Mouse (Mus musculus) midbrain, embryonic 10.5 days (tissue): ENCODE data around the gene Rbm18. TPM values are rescaled to one million over a fixed set of nuclear protein-coding genes. Genes with fewer than 3 reads are reported as not detected.
A peak's percentile ranks its signal among the peaks of the same experiment; 100 is the strongest.

Experiments used
- DNase-seq: peaks from one replicate; pipeline ENCODE4 v3.0.0-alpha.2; 2017; ENCODE audit warnings: low spot score
- H3K27ac ChIP-seq: fragments of 300-500 bp; sonication (generic); replicated peaks from 2 replicates; pipeline ENCODE4 v1.5.1; 2016; ENCODE audit warnings: mild to moderate bottlenecking
- H3K27me3 ChIP-seq: fragments of 300-500 bp; sonication (generic); 2 replicates; pipeline ENCODE4 v1.6.1; 2016; ENCODE audit warnings: low read depth, mild to moderate bottlenecking; ENCODE audit not compliant: poor library complexity, severe bottlenecking
- H3K36me3 ChIP-seq: fragments of 300-500 bp; sonication (generic); 2 replicates; pipeline ENCODE4 v1.6.1; 2016; ENCODE audit warnings: mild to moderate bottlenecking, moderate library complexity
- H3K4me1 ChIP-seq: fragments of 300-500 bp; sonication (generic); 2 replicates; pipeline ENCODE4 v1.6.1; 2016
- H3K4me3 ChIP-seq: fragments of 300-500 bp; sonication (generic); 2 replicates; pipeline ENCODE4 v1.5.1; 2016; ENCODE audit warnings: mild to moderate bottlenecking, moderate library complexity
- H3K9me3 ChIP-seq: fragments of 300-500 bp; sonication (generic); replicated peaks from 2 replicates; pipeline ENCODE4 v1.6.1; 2016; ENCODE audit warnings: mild to moderate bottlenecking
- WGBS: fragments of 180-500 bp; shearing (Covaris S2); methylation state at CpG from one replicate; pipeline ENCODE4 v1.1.7; 2016; 5-methylcytosine and 5-hydroxymethylcytosine counted together
- polyA plus RNA-seq: library from polyadenylated mRNA; unstranded; fragments of >200 nt; fragmentation: Nextera tagmentation; extraction: Ambion mirVana; gene quantifications from 2 replicates; pipeline ENCODE4 v1.2.1, GENCODE M21; 2016

Gene Rbm18
- polyA plus RNA-seq, 1 experiment from 2014 or later, result 80.8 TPM

DNA sequence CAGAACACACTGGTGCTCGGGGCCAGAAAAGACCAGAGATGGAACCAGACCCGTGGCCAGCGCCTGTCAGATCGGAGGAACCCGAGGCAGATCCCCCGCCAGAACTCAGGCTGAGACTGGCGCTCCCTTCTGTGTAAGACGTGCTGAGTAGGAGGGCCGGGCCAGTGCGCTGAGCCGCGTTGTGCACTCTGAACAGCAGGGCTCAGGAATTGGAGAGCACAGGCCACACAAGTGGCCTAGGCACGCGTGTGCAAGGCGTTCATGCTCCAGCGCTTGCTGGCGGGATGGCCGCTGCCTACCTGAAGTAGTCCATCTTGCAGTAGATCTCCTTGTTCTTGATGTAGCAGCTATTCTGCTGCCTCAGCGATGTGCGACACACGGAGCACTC lies 34.0 kb downstream of the Rbm18 start:
- Histone ChIP-seq H3K4me1 (peaks cover 46% of the 10 kb centered on the region), H3K27ac (no peak overlapping the region), H3K4me3 (peak overlapping the region; percentile 61), H3K36me3 (no peaks in the 10 kb centered on the region), H3K9me3 (no peaks in the 10 kb centered on the region), H3K27me3 (peaks cover 100% of the 10 kb centered on the region)
- peak; percentile 65 for DNase-seq
- 1% methylated on average over 21 of the region's 21 CpGs for WGBS

- H3K27me3 ChIP-seq, result peaks cover 100% of the 10 kb centered on the region
- H3K9me3 ChIP-seq, result no peaks in the 10 kb centered on the region
- peak overlapping the region; percentile 61 for H3K4me3 ChIP-seq
- H3K27ac ChIP-seq, result no peak overlapping the region
- peaks cover 46% of the 10 kb centered on the region for H3K4me1 ChIP-seq
- no peaks in the 10 kb centered on the region for H3K36me3 ChIP-seq
- DNase-seq, result peak; percentile 46
- WGBS, result 3% methylated on average over 28 of the region's 28 CpGs
Observed at GRCm38 (mm10) chr2:36101866-36102558, 34.6 kb downstream of the Rbm18 start.

DNA sequence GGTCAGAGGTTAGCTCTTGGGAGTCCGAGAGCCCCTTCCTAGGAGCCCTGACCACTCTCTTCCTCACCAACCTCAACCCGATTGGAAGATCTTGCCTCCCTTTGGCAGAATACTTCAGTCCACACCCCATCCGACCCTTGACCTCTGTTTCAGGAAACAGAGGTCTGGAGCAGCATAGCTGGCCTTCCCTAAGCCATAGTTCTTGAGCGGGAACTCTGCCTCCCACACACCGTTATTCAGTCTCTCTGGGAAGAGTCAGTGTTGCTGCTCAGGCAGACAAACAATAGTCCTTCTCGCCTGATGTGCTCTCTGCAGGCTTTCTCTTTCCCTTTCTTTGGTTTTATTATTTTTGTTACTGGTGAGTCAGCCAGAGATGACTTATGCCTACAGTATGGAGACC lies 36.8 kb downstream of the Rbm18 start:
- 2% methylated on average over 6 of the region's 6 CpGs for WGBS
- Histone ChIP-seq H3K27ac (no peak overlapping the region), H3K27me3 (peaks cover 100% of the 10 kb centered on the region), H3K36me3 (no peaks in the 10 kb centered on the region), H3K4me3 (no peak overlapping the region), H3K9me3 (no peaks in the 10 kb centered on the region), H3K4me1 (peaks cover 36% of the 10 kb centered on the region)
- peak; percentile 23 for DNase-seq

- Histone ChIP-seq H3K36me3 (no peaks in the 10 kb centered on the region), H3K27me3 (peaks cover 100% of the 10 kb centered on the region), H3K9me3 (no peaks in the 10 kb centered on the region), H3K4me3 (no peak overlapping the region), H3K27ac (no peak overlapping the region), H3K4me1 (peaks cover 18% of the 10 kb centered on the region)
- WGBS, result 3% methylated on average over 5 of the region's 5 CpGs
- no peak for DNase-seq
Observed at GRCm38 (mm10) chr2:36098021-36098420, 38.6 kb downstream of the Rbm18 start.

DNA sequence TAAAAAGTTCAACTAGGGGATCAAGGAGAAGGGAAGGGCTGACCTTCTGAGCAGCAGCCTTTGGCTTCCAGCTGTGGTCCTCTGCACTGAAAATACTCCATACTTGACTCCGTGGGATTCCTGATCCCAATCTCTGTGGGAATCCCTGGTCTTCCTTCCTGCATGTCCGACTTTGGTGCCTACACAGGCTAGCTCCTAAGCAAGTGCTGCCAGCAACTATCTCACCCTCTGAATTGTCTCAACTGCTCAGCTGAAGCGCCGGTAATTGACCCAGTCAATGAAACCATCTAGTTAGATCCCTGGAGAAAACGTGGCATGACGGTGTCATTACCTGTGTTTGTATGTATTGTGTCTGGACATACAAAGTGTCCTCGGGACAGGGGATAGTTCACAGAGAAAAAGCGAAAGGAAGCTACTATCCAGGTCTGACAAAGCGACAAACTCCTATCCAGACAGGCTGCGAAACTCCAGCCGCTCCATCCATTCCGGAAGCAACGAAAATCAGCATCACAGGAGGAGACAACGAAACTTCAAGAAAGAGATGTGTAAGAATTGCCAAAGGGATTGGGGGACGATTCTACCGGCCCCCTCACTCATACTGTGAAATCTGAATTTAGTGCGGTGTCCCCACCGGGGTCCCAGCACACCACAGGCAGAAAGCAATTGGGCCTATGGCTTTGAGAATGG lies 39.3 kb downstream of the Rbm18 start:
- no peaks in the 10 kb centered on the region for H3K36me3 ChIP-seq
- no peak overlapping the region for H3K4me3 ChIP-seq
- H3K27ac ChIP-seq, result no peak overlapping the region
- H3K4me1 ChIP-seq, result peaks cover 11% of the 10 kb centered on the region
- no peaks in the 10 kb centered on the region for H3K9me3 ChIP-seq
- H3K27me3 ChIP-seq, result peaks cover 100% of the 10 kb centered on the region
- peak; percentile 52 for DNase-seq
- WGBS, result 2% methylated on average over 18 of the region's 18 CpGs

DNA sequence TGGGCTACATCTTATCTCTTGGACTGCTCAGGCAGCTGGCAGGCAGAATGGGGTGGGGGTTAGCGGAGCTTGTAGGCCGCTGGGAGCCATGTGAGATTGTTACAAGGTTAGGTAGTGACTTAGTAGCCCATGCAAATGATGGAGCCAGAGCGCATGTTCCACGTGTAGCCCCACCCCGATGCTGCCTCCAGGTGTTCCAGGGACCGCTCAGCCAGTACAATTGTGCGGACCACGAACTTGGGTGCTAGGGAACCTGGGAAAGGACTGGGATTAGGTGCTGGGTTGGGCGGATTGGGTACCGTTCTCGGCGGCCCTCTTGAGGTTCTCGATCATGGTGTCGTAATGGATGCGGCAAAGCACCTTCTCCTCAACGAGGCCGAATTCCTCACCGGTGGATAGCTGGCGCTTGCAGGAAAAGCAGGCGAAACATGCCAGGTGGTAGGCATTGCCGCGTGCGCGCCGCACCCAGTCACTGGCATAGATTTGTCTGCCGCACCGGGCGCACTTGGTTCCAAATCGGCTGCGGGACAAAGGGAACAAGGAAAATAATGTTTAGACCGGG lies 42.6 kb downstream of the Rbm18 start:
- Histone ChIP-seq H3K4me1 (peaks cover 16% of the 10 kb centered on the region), H3K27me3 (peaks cover 100% of the 10 kb centered on the region), H3K4me3 (no peak overlapping the region), H3K9me3 (no peaks in the 10 kb centered on the region), H3K27ac (no peak overlapping the region), H3K36me3 (no peaks in the 10 kb centered on the region)
- peak; percentile 34 for DNase-seq
- 3% methylated on average over 31 of the region's 31 CpGs for WGBS

- peaks cover 100% of the 10 kb centered on the region for H3K27me3 ChIP-seq
- WGBS, result 8% methylated on average over 7 of the region's 7 CpGs
- DNase-seq, result peak; percentile 25
- H3K36me3 ChIP-seq, result no peaks in the 10 kb centered on the region
- H3K27ac ChIP-seq, result no peak overlapping the region
- H3K4me3 ChIP-seq, result no peak overlapping the region
- peaks cover 16% of the 10 kb centered on the region for H3K4me1 ChIP-seq
- no peaks in the 10 kb centered on the region for H3K9me3 ChIP-seq
Observed at GRCm38 (mm10) chr2:36093301-36093700, 43.3 kb downstream of the Rbm18 start.

GRCm38 (mm10) chr2:36092748-36093147 lies 43.8 kb downstream of the Rbm18 start:
- Histone ChIP-seq H3K27me3 (peaks cover 100% of the 10 kb centered on the region), H3K9me3 (no peaks in the 10 kb centered on the region), H3K27ac (no peak overlapping the region), H3K36me3 (no peaks in the 10 kb centered on the region), H3K4me3 (no peak overlapping the region), H3K4me1 (peaks cover 16% of the 10 kb centered on the region)
- WGBS, result 5% methylated on average over 4 of the region's 4 CpGs
- DNase-seq, result peak; percentile 37

GRCm38 (mm10) chr2:36090853-36091741 lies 45.5 kb downstream of the Rbm18 start:
- Histone ChIP-seq H3K9me3 (no peaks in the 10 kb centered on the region), H3K36me3 (no peaks in the 10 kb centered on the region), H3K27ac (no peak overlapping the region), H3K27me3 (peaks cover 100% of the 10 kb centered on the region), H3K4me1 (peaks cover 16% of the 10 kb centered on the region), H3K4me3 (peak overlapping the region; percentile 62)
- WGBS, result 2% methylated on average over 70 of the region's 70 CpGs
- peak; percentile 87 for DNase-seq

DNA sequence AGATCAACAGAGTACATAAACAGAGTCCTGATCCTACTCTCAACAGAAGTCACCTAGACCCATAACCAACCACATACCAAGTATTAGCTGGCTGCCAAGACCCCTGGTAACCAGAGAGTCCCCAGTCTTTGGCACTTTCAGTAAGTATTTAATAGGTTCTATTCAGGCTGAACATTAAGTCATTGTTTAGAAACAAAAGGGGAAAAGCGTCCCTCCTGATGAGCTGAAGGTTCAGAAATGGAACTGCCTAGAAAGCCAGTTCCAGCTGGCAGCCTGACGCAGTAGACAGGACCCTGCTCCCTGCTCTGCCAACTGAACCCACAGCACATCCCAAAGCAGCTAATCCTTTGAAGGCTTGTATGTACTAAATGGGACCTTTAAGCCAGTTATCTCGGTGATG lies 47.4 kb downstream of the Rbm18 start:
- Histone ChIP-seq H3K27me3 (peaks cover 93% of the 10 kb centered on the region), H3K36me3 (no peaks in the 10 kb centered on the region), H3K27ac (no peak overlapping the region), H3K9me3 (no peaks in the 10 kb centered on the region), H3K4me1 (peaks cover 16% of the 10 kb centered on the region), H3K4me3 (no peak overlapping the region)
- no peak for DNase-seq
- 50% methylated on average over 3 of the region's 3 CpGs for WGBS

DNA sequence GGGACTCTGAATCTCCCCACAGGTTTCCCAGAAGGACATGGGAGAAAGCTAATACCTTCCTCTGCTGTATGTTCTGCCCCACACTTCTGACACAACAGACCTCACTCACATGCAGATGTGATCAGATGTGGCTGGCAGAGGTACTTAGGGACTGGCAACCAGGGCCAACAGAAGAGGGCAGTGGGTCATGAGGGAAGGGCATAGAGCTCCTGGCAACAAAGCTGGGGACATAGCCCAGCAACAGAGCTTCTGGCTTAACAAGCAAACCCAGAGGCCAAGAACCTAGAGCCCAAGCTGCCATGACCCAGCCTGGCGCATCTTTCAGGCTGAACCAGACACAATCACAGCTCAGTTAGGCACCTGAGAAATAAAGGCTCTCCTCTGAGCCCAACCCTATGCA lies 51.5 kb downstream of the Rbm18 start:
- 84% methylated on average over 1 of the region's 1 CpGs for WGBS
- H3K36me3 ChIP-seq, result no peaks in the 10 kb centered on the region

DNA sequence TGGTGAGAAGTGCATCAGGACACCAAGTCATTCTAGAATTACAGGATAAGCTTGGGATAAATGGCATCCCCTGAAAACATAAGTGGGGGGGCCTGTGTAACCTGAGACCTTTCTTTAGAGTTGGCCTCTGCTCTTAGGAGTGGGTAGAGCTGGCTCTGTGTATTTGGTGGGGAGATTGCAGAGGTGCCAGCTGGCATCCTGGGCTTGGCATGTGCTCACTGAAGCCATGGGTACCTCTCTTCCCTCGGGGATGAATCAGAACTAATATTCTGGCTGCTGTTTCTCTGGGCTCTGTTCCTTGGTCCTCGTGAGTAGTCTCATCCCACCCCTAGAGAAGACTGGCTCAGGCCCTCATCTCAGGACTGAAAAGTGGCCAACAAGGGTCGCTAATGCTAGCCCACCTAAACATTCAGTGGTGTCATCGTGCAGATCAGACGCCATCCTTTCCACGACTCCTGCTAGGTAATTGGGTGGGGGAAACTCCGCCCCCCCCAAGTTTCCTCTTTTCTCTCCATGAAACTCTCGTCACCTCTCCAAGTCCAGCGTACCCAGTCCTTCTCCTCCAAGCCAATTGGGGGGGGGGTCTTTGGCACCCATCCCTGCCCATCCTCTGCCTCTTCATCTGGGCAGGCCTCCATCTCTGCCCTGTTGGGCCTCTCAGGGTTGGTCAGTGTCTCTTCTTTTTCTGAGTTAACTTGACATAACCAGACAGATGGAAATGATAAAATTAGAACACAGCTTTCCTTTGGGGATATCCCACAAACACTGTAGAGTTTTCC lies 53.6 kb downstream of the Rbm18 start:
- Histone ChIP-seq H3K4me1 (peaks cover 3% of the 10 kb centered on the region; the same call in 1 of the 2 replicates), H3K36me3 (no peaks in the 10 kb centered on the region), H3K27ac (no peak overlapping the region), H3K27me3 (peaks cover 39% of the 10 kb centered on the region), H3K9me3 (no peaks in the 10 kb centered on the region), H3K4me3 (no peak overlapping the region)
- WGBS, result 88% methylated on average over 9 of the region's 9 CpGs
- DNase-seq, result no peak

More for the DNA sequence above, 51.5 kb downstream of the Rbm18 start:
- no peak overlapping the region for H3K27ac ChIP-seq
- H3K4me3 ChIP-seq, result no peak overlapping the region
- no peaks in the 10 kb centered on the region for H3K9me3 ChIP-seq
- DNase-seq, result no peak
- peaks cover 3% of the 10 kb centered on the region; the same call in 1 of the 2 replicates for H3K4me1 ChIP-seq
- H3K27me3 ChIP-seq, result peaks cover 51% of the 10 kb centered on the region
